Mouse (Mus musculus) liver, postnatal 0 days (tissue): ENCODE measurements around the gene LTO1.

Experiments
- CTCF ChIP-seq: sonication (generic); IDR thresholded peaks from 2 replicates; pipeline ENCODE4 v1.5.1; 2016; ENCODE audit warnings: antibody characterized with exemption, low read depth
- EP300 ChIP-seq: IDR thresholded peaks from 2 replicates; pipeline ENCODE4 v1.6.1; 2016; ENCODE audit warnings: antibody characterized with exemption, low read depth, mild to moderate bottlenecking

DNA sequence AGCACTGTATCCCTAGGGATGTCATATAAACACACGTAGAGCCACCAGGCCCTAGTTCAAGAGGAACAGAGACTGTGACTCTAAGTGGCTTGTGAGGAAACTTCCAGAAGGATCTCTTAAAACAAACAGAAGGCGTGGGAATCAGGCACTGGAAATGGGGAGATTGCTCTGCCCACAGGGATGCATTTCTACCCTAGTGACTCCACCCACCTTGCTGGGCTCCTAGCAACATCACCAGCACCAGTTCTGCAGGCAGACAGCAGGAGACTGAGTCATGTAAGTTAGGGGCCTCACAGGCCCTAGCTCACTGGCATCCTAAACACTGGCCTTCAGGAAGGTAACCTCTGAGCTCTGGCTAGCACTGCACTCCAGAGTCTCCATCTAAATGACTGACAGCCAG lies 23.0 kb upstream of the LTO1 start:
- TF ChIP-seq CTCF, result no peak
- no peak for TF ChIP-seq EP300
